Mouse (Mus musculus) neural tube, embryonic 14.5 days (tissue): Measurements from ENCODE around the gene Tent5a. TPM values are rescaled to one million over a fixed set of nuclear protein-coding genes. Genes with fewer than 3 reads are reported as not detected.

Source experiments
- ATAC-seq: fragments of 200-750 bp; cut with Nextera tagmentation; 2 replicates; pipeline ENCODE4 v1.8.0; 2017; ENCODE audit warnings: low read depth, mild to moderate bottlenecking, moderate TSS enrichment, moderate library complexity
- H3K27ac ChIP-seq: fragments of 300-500 bp; sonication (generic); 2 replicates; pipeline ENCODE4 v1.5.1; 2014; ENCODE audit warnings: low read depth, mild to moderate bottlenecking, control low read depth, low read length, moderate library complexity, mixed read lengths
- H3K27me3 ChIP-seq: fragments of 300-500 bp; sonication (generic); 2 replicates; pipeline ENCODE4 v1.6.1; 2014; ENCODE audit warnings: low read length; ENCODE audit not compliant: control insufficient read depth, insufficient read depth
- H3K36me3 ChIP-seq: fragments of 300-500 bp; sonication (generic); 2 replicates; pipeline ENCODE4 v1.6.1; 2014; ENCODE audit warnings: low read length, mixed read lengths; ENCODE audit not compliant: control insufficient read depth, insufficient read depth
- H3K4me1 ChIP-seq: fragments of 300-500 bp; sonication (generic); 2 replicates; pipeline ENCODE4 v1.6.1; 2014; ENCODE audit warnings: low read length; ENCODE audit not compliant: control insufficient read depth, insufficient read depth
- H3K4me2 ChIP-seq: fragments of 300-500 bp; sonication (generic); 2 replicates; pipeline ENCODE4 v1.6.1; 2014; ENCODE audit warnings: mild to moderate bottlenecking, low read depth, low read length, control low read depth
- H3K4me3 ChIP-seq: fragments of 300-500 bp; sonication (generic); 2 replicates; pipeline ENCODE4 v1.5.1; 2014; ENCODE audit warnings: low read depth, low read length, control low read depth, mixed read lengths
- H3K9ac ChIP-seq: fragments of 300-500 bp; sonication (generic); replicated peaks from 2 replicates; pipeline ENCODE4 v1.6.1; 2014; ENCODE audit warnings: low read depth, mild to moderate bottlenecking, control low read depth, low read length, mixed read lengths
- H3K9me3 ChIP-seq: fragments of 300-500 bp; sonication (generic); 2 replicates; pipeline ENCODE4 v1.6.1; 2016; ENCODE audit warnings: low read length; ENCODE audit not compliant: control insufficient read depth
- WGBS: fragments of 180-500 bp; shearing (Covaris S2); extraction: QIAGEN DNeasy Blood & Tissue Kit; methylation state at CpG from one replicate; pipeline ENCODE4 v1.1.7; 2014; 5-methylcytosine and 5-hydroxymethylcytosine counted together
- polyA plus RNA-seq: library from polyadenylated mRNA; unstranded; fragments of >200 nt; fragmentation: Nextera tagmentation; extraction: Ambion mirVana; gene quantifications from 2 replicates; pipeline ENCODE4 v1.2.1, GENCODE M21; 2014

The Tent5a gene
- polyA plus RNA-seq, result 4.6 and 12.3 TPM in 2 replicates

- no peaks in the 10 kb centered on the region for H3K36me3 ChIP-seq
- H3K27ac ChIP-seq, result peak within 1 kb of the TSS; percentile 52
- H3K4me3 ChIP-seq, result peak within 1 kb of the TSS; percentile 61
- H3K4me1 ChIP-seq, result no peaks in the 10 kb centered on the region
- ATAC-seq, result peak; percentile 92
- under 1% methylated on average over 67 of the region's 72 CpGs for WGBS
- peak within 1 kb of the TSS; percentile 56 for H3K9ac ChIP-seq
- H3K27me3 ChIP-seq, result 0 out of 2 replicates have a peak, but pooled peaks cover 3% of the 10 kb centered on the region
- H3K9me3 ChIP-seq, result no peaks in the 10 kb centered on the region
- H3K4me2 ChIP-seq, result peak within 1 kb of the TSS; percentile 94
Measured at GRCm38 (mm10) chr9:85327242-85328211, at the start of gene Tent5a. Tent5a (minus strand) TSS chr9:85327348.

GRCm38 (mm10) chr9:85376643-85377307, 49.6 kb upstream of the Tent5a start:
- no peak overlapping the region for H3K4me2 ChIP-seq
- no peaks in the 10 kb centered on the region for H3K27me3 ChIP-seq
- H3K36me3 ChIP-seq, result no peaks in the 10 kb centered on the region
- H3K9me3 ChIP-seq, result no peaks in the 10 kb centered on the region
- no peak for ATAC-seq
- H3K9ac ChIP-seq, result no peak overlapping the region
- H3K4me3 ChIP-seq, result no peak overlapping the region
- WGBS, result 86% methylated on average over 3 of the region's 3 CpGs
- no peak overlapping the region for H3K27ac ChIP-seq
- H3K4me1 ChIP-seq, result no peaks in the 10 kb centered on the region

DNA sequence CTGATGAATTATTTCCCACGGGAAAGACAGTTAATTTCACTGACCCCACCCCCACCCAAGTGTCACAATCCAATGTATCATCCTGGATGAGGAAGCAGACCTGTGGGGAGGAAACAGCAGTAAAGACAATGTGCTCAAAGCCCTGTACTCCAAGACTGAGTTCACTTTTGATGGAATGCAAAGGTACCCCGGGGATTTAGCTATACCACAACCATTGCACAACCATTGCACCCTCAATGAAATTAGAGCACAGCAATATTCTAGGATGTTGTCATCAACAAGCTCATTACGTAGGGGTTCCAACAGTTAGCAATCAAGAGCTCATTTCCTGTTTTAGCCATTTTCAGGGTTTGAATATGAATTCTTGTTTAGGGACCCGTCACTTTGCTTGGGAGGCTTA, 48.0 kb upstream of the Tent5a start:
- no peak overlapping the region for H3K9ac ChIP-seq
- no peaks in the 10 kb centered on the region for H3K9me3 ChIP-seq
- H3K4me1 ChIP-seq, result no peaks in the 10 kb centered on the region
- no peak overlapping the region for H3K4me3 ChIP-seq
- WGBS, result 86% methylated on average over 4 of the region's 4 CpGs
- no peaks in the 10 kb centered on the region for H3K27me3 ChIP-seq
- no peak overlapping the region for H3K27ac ChIP-seq
- no peak for ATAC-seq
- H3K4me2 ChIP-seq, result no peak overlapping the region
- no peaks in the 10 kb centered on the region for H3K36me3 ChIP-seq

- H3K9me3 ChIP-seq, result no peaks in the 10 kb centered on the region
- no peak overlapping the region for H3K4me3 ChIP-seq
- H3K9ac ChIP-seq, result no peak overlapping the region
- ATAC-seq, result no peak
- H3K27me3 ChIP-seq, result no peaks in the 10 kb centered on the region
- H3K27ac ChIP-seq, result no peak overlapping the region
- no peaks in the 10 kb centered on the region for H3K36me3 ChIP-seq
- no peaks in the 10 kb centered on the region for H3K4me1 ChIP-seq
- H3K4me2 ChIP-seq, result no peak overlapping the region
- WGBS, result 86% methylated on average over 1 of the region's 1 CpGs
Measured at GRCm38 (mm10) chr9:85372034-85372433, 44.9 kb upstream of the Tent5a start.

- Histone ChIP-seq H3K4me1 (no peaks in the 10 kb centered on the region), H3K27me3 (no peaks in the 10 kb centered on the region), H3K9me3 (no peaks in the 10 kb centered on the region), H3K27ac (no peak overlapping the region), H3K4me2 (no peak overlapping the region), H3K36me3 (no peaks in the 10 kb centered on the region), H3K4me3 (no peak overlapping the region), H3K9ac (no peak overlapping the region)
- no peak for ATAC-seq
- WGBS, result 96% methylated on average over 5 of the region's 5 CpGs
Measured at GRCm38 (mm10) chr9:85369512-85369911, 42.4 kb upstream of the Tent5a start.

DNA sequence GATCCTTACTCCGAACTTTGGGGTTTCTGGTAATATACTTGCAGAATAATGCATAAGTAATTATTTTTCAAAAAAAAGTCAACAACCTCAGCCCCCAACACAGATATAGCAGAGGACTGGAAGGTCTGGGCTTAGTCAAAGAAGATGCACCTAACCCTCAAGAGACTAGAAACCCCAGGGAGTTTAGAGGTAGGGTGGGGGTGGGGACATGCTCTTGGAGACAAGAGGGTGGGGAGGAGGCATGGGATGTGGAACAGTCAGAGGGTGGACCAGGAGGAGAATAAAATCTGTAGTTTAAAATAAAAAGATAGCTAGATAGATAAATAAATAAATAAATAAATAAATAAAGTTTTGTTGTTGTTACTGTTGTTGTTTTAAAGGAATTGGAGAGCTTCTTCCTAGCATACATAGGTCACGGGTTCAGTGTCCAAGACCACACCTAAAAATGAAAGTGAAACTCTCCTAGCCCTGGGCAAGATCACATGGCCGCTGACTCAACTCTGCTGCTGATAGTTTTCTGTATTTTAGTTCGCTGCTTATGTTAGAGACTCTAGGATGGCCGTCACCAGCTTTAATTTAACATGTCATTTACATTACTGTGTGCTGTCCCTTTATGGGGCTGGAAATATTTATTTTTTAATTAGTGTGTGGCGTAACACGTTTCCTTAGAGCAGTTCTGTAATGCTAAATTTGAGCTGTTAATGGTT, 30.2 kb upstream of the Tent5a start:
- Histone ChIP-seq H3K27me3 (no peaks in the 10 kb centered on the region), H3K9me3 (no peaks in the 10 kb centered on the region), H3K36me3 (no peaks in the 10 kb centered on the region), H3K27ac (no peak overlapping the region), H3K4me3 (no peak overlapping the region), H3K4me1 (no peaks in the 10 kb centered on the region), H3K9ac (no peak overlapping the region), H3K4me2 (no peak overlapping the region)
- WGBS, result 80% methylated on average over 7 of the region's 7 CpGs
- no peak; the same call in 1 of the 2 replicates for ATAC-seq

- Histone ChIP-seq H3K9me3 (no peaks in the 10 kb centered on the region), H3K36me3 (no peaks in the 10 kb centered on the region), H3K4me3 (no peak overlapping the region), H3K27ac (no peak overlapping the region), H3K4me2 (no peak overlapping the region), H3K27me3 (no peaks in the 10 kb centered on the region), H3K4me1 (no peaks in the 10 kb centered on the region), H3K9ac (no peak overlapping the region)
- 86% methylated on average over 5 of the region's 5 CpGs for WGBS
- ATAC-seq, result no peak
Measured at GRCm38 (mm10) chr9:85355559-85355958, 28.4 kb upstream of the Tent5a start.

DNA sequence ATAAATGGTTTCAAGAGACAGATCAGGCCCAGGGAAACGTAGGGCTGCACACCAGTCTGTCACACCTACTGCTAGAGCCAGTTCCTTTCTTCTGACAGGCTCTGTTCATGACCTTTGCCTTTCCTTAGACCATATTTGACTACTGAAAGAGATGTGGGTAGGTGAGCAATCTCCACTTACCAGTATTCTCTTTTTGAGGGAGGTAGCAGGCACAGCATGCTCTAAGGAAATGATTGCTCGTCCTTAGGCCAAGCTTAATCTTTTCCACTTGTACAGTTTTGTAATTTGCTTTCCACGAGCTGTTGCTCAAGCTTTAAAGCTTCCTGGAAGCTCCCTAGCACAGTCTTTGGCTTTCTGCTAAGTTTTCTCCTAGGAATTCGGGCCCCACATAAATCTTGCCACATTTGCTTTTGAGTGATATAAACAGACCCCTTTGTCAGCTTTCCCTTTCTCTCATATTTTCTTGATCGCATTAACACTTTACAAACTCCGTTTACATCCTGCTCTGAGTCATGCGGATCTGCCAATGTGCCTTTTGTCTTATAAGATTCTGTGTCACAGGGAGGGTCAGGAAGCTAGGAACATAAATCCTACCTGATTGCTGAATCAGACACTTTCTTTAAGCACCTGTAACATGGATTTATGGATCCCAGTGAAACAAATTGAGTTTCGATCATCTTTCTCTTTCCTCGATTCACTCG, 20.8 kb upstream of the Tent5a start:
- Histone ChIP-seq H3K36me3 (no peaks in the 10 kb centered on the region), H3K9me3 (no peaks in the 10 kb centered on the region), H3K27ac (no peak overlapping the region), H3K4me1 (no peaks in the 10 kb centered on the region), H3K4me3 (no peak overlapping the region), H3K27me3 (no peaks in the 10 kb centered on the region), H3K4me2 (no peak overlapping the region), H3K9ac (no peak overlapping the region)
- ATAC-seq, result no peak
- WGBS, result 76% methylated on average over 10 of the region's 10 CpGs
